Mouse (Mus musculus) MN1 (cell line): Measurements from ENCODE around the gene Rorb.

Source experiments
- DNase-seq: peaks from one replicate; pipeline ENCODE4 v3.0.0-alpha.2; 2016; ENCODE audit warnings: low spot score

Gene Rorb

GRCm38 (mm10) chr19:19005144-19005543 is 105.9 kb downstream of the Rorb start:
- no peak for DNase-seq

- DNase-seq = no peak
Observed at GRCm38 (mm10) chr19:19004023-19004656, 106.9 kb downstream of the Rorb start.

- DNase-seq = no peak
Observed at GRCm38 (mm10) chr19:18998966-18999365, 112.0 kb downstream of the Rorb start.

- DNase-seq = no peak
Observed at GRCm38 (mm10) chr19:18997711-18998110, 113.3 kb downstream of the Rorb start.

GRCm38 (mm10) chr19:18979996-18980395 is 131.0 kb downstream of the Rorb start:
- DNase-seq = no peak

- peak; percentile 71 for DNase-seq
Observed at GRCm38 (mm10) chr19:18974796-18975660, 136.0 kb downstream of the Rorb start.

GRCm38 (mm10) chr19:18969386-18969785 is 141.6 kb downstream of the Rorb start:
- DNase-seq = no peak

- DNase-seq = no peak
Observed at GRCm38 (mm10) chr19:18967307-18967706, 143.7 kb downstream of the Rorb start.

GRCm38 (mm10) chr19:18959862-18960261 is 151.1 kb downstream of the Rorb start:
- DNase-seq = no peak

- DNase-seq = no peak
Observed at GRCm38 (mm10) chr19:18952806-18953205, 158.2 kb downstream of the Rorb start.

GRCm38 (mm10) chr19:18947193-18947592 is 163.8 kb downstream of the Rorb start:
- DNase-seq = no peak

GRCm38 (mm10) chr19:18945265-18945664 is 165.7 kb downstream of the Rorb start:
- DNase-seq = no peak

- no peak for DNase-seq
Observed at GRCm38 (mm10) chr19:18941391-18941790, 169.6 kb downstream of the Rorb start.

- no peak for DNase-seq
Observed at GRCm38 (mm10) chr19:18911755-18912340, 199.1 kb downstream of the Rorb start.

- no peak for DNase-seq
Observed at GRCm38 (mm10) chr19:18909641-18910040, 201.4 kb downstream of the Rorb start.

GRCm38 (mm10) chr19:18905511-18905910 is 205.5 kb downstream of the Rorb start:
- no peak for DNase-seq

- DNase-seq = no peak
Observed at GRCm38 (mm10) chr19:18902694-18903067, 208.3 kb downstream of the Rorb start.

GRCm38 (mm10) chr19:18902041-18902693 is 208.8 kb downstream of the Rorb start:
- no peak for DNase-seq

GRCm38 (mm10) chr19:18898238-18898637 is 212.8 kb downstream of the Rorb start:
- DNase-seq = no peak

GRCm38 (mm10) chr19:18890216-18890615 is 220.8 kb downstream of the Rorb start:
- DNase-seq = peak; percentile 20

- DNase-seq = no peak
Observed at GRCm38 (mm10) chr19:18889632-18890031, 221.4 kb downstream of the Rorb start.

- DNase-seq = no peak
Observed at GRCm38 (mm10) chr19:18889117-18889627, 221.8 kb downstream of the Rorb start.
